Mouse (Mus musculus) CH12.LX (cell line): ENCODE results near the gene Hps6. TPM values are rescaled to one million over a fixed set of nuclear protein-coding genes. Genes with fewer than 3 reads are reported as not detected.

Experiments used
- DNase-seq: peaks from one replicate; pipeline ENCODE4 v3.0.0-alpha.2; 2013; ENCODE audit errors: extremely low read depth
- H3K27ac ChIP-seq: 2 replicates; pipeline ENCODE4 v1.5.1; 2012; ENCODE audit warnings: low read depth, mild to moderate bottlenecking, control low read depth, moderate library complexity; ENCODE audit not compliant: insufficient read depth
- H3K27me3 ChIP-seq: replicated peaks from 2 replicates; pipeline ENCODE3; 2012; ENCODE audit warnings: inconsistent platforms
- H3K36me3 ChIP-seq, 2 experiments: replicated peaks in 1 of 2; 2 replicates each; pipeline versions ENCODE3 to v1.6.1; 2012; ENCODE audit warnings: inconsistent platforms in 1 of 2, low read length in 1 of 2, mild to moderate bottlenecking in 1 of 2, mixed read lengths in 1 of 2, moderate library complexity in 1 of 2; ENCODE audit not compliant: control insufficient read depth in 1 of 2, insufficient read depth in 1 of 2
- H3K4me1 ChIP-seq, 2 experiments: 2 replicates each; pipeline ENCODE4 v1.6.1; 2012; ENCODE audit warnings: inconsistent platforms in 1 of 2, moderate library complexity in 1 of 2; ENCODE audit not compliant: insufficient read depth in 2 of 2, control insufficient read depth in 1 of 2
- H3K4me2 ChIP-seq: 2 replicates; pipeline ENCODE4 v1.6.1; 2012; ENCODE audit warnings: low read depth, mild to moderate bottlenecking, control low read depth; ENCODE audit not compliant: poor library complexity, insufficient read depth, severe bottlenecking
- H3K4me3 ChIP-seq, 3 experiments: fragments of 150-350 bp in 1 of 3; sonication (generic) in 1 of 3; replicated peaks in 1 of 3; 2 replicates each; pipeline versions ENCODE3 to v1.5.1; 2011 to 2012; ENCODE audit warnings: low read depth in 2 of 3, low read length in 2 of 3, mild to moderate bottlenecking in 2 of 3, moderate library complexity in 2 of 3, control low read depth in 1 of 3, improper control_type of control experiment in 1 of 3, inconsistent platforms in 1 of 3, mixed read lengths in 1 of 3; ENCODE audit not compliant: poor library complexity in 1 of 3
- H3K79me2 ChIP-seq: replicated peaks from 2 replicates; pipeline ENCODE4 v1.6.1; 2012; ENCODE audit warnings: mild to moderate bottlenecking, moderate library complexity; ENCODE audit not compliant: control insufficient read depth, poor library complexity, insufficient read depth, severe bottlenecking; ENCODE audit errors: extremely low read depth
- H3K9ac ChIP-seq: 2 replicates; pipeline ENCODE4 v1.6.1; 2012; ENCODE audit warnings: low read depth, mild to moderate bottlenecking, control low read depth, moderate library complexity; ENCODE audit not compliant: insufficient read depth
- H3K9me3 ChIP-seq: replicated peaks from 2 replicates; pipeline ENCODE3; 2012; ENCODE audit warnings: low read length, inconsistent platforms, mixed read lengths
- BHLHE40 ChIP-seq: IDR thresholded peaks from 2 replicates; pipeline ENCODE4 v1.6.1; 2011; ENCODE audit warnings: mild to moderate bottlenecking, low read depth, low read length, improper control_type of control experiment
- CTCF ChIP-seq, 2 experiments: IDR thresholded peaks in 1 of 2; conservative IDR thresholded peaks in 1 of 2; 2 replicates each; pipeline ENCODE4 v1.5.1; 2011 to 2012; ENCODE audit warnings: low read depth in 2 of 2, low read length in 2 of 2, improper control_type of control experiment in 1 of 2, inconsistent platforms in 1 of 2, mild to moderate bottlenecking in 1 of 2, moderate library complexity in 1 of 2
- E2F4 ChIP-seq: IDR thresholded peaks from 2 replicates; pipeline ENCODE4 v1.6.1; 2011; ENCODE audit warnings: low read depth, low read length, improper control_type of control experiment; ENCODE audit not compliant: insufficient replicate concordance
- ELF1 ChIP-seq: IDR thresholded peaks from 2 replicates; pipeline ENCODE4 v1.6.1; 2014; ENCODE audit warnings: low read depth, mild to moderate bottlenecking, inconsistent platforms, low read length, improper control_type of control experiment
- EP300 ChIP-seq: IDR thresholded peaks from 2 replicates; pipeline ENCODE4 v1.6.1; 2011; ENCODE audit warnings: low read length, improper control_type of control experiment
- ETS1 ChIP-seq: conservative IDR thresholded peaks from 2 replicates; pipeline ENCODE4 v1.6.1; 2012; ENCODE audit warnings: low read depth, mild to moderate bottlenecking, inconsistent platforms, low read length, improper control_type of control experiment, moderate library complexity
- GABPA ChIP-seq: IDR thresholded peaks from 2 replicates; pipeline ENCODE4 v1.6.1; 2012; ENCODE audit warnings: low read depth, low read length, improper control_type of control experiment, inconsistent platforms; ENCODE audit not compliant: insufficient replicate concordance
- HCFC1 ChIP-seq: IDR thresholded peaks from 2 replicates; pipeline ENCODE4 v1.6.1; 2012; ENCODE audit warnings: low read depth, mild to moderate bottlenecking, inconsistent platforms, low read length, improper control_type of control experiment
- IRF4 ChIP-seq: IDR thresholded peaks from 2 replicates; pipeline ENCODE4 v1.6.1; 2014; ENCODE audit warnings: low read depth, mild to moderate bottlenecking, inconsistent platforms, low read length, improper control_type of control experiment
- JUN ChIP-seq: IDR thresholded peaks from 2 replicates; pipeline ENCODE4 v1.6.1; 2011; ENCODE audit warnings: low read depth, mild to moderate bottlenecking, low read length, improper control_type of control experiment, moderate library complexity; ENCODE audit not compliant: insufficient read depth
- MAFK ChIP-seq: IDR thresholded peaks from 2 replicates; pipeline ENCODE4 v1.6.1; 2011; ENCODE audit warnings: low read length, improper control_type of control experiment; ENCODE audit not compliant: insufficient replicate concordance
- MAX ChIP-seq: IDR thresholded peaks from 2 replicates; pipeline ENCODE4 v1.6.1; 2011; ENCODE audit warnings: low read length, improper control_type of control experiment
- MAZ ChIP-seq: IDR thresholded peaks from 2 replicates; pipeline ENCODE4 v1.6.1; 2012; ENCODE audit warnings: low read depth, mild to moderate bottlenecking, inconsistent platforms, low read length, improper control_type of control experiment, moderate library complexity
- MEF2A ChIP-seq: IDR thresholded peaks from 2 replicates; pipeline ENCODE4 v1.6.1; 2014; ENCODE audit warnings: low read depth, mild to moderate bottlenecking, inconsistent platforms, low read length, improper control_type of control experiment, borderline replicate concordance
- MXI1 ChIP-seq: IDR thresholded peaks from 2 replicates; pipeline ENCODE4 v1.6.1; 2011; ENCODE audit warnings: mild to moderate bottlenecking, low read depth, low read length, improper control_type of control experiment
- MYC ChIP-seq: IDR thresholded peaks from 2 replicates; pipeline ENCODE4 v1.6.1; 2011; ENCODE audit warnings: low read depth, mild to moderate bottlenecking, improper control_type of control experiment, low read length
- NELFE ChIP-seq: IDR thresholded peaks from 2 replicates; pipeline ENCODE4 v1.6.1; 2011; ENCODE audit warnings: low read depth, low read length, improper control_type of control experiment
- NRF1 ChIP-seq: IDR thresholded peaks from 2 replicates; pipeline ENCODE4 v1.6.1; 2014; ENCODE audit warnings: low read depth, mild to moderate bottlenecking, inconsistent platforms, low read length, improper control_type of control experiment, moderate library complexity
- PAX5 ChIP-seq: IDR thresholded peaks from 2 replicates; pipeline ENCODE4 v1.6.1; 2012; ENCODE audit warnings: low read length, inconsistent platforms, mixed read lengths
- POLR2AphosphoS2 ChIP-seq: IDR thresholded peaks from 2 replicates; pipeline ENCODE4 v1.6.1; 2011; ENCODE audit warnings: low read depth, low read length, improper control_type of control experiment
- RCOR1 ChIP-seq: conservative IDR thresholded peaks from 2 replicates; pipeline ENCODE4 v1.6.1; 2012; ENCODE audit warnings: low read depth, mild to moderate bottlenecking, inconsistent platforms, low read length, improper control_type of control experiment
- SIN3A ChIP-seq: IDR thresholded peaks from 2 replicates; pipeline ENCODE4 v1.6.1; 2012; ENCODE audit warnings: low read length, improper control_type of control experiment, inconsistent platforms
- SMC3 ChIP-seq: IDR thresholded peaks from 2 replicates; pipeline ENCODE4 v1.6.1; 2011; ENCODE audit warnings: low read depth, low read length, improper control_type of control experiment
- TBP ChIP-seq: conservative IDR thresholded peaks from 2 replicates; pipeline ENCODE4 v1.6.1; 2011; ENCODE audit warnings: low read depth, low read length, improper control_type of control experiment
- USF1 ChIP-seq: IDR thresholded peaks from 2 replicates; pipeline ENCODE4 v1.6.1; 2014; ENCODE audit warnings: low read depth, mild to moderate bottlenecking, inconsistent platforms, low read length, improper control_type of control experiment
- USF2 ChIP-seq: conservative IDR thresholded peaks from 2 replicates; pipeline ENCODE4 v1.6.1; 2011; ENCODE audit warnings: low read depth, low read length, improper control_type of control experiment
- ZC3H11A ChIP-seq: IDR thresholded peaks from 2 replicates; pipeline ENCODE4 v1.6.1; 2012; ENCODE audit warnings: low read depth, mild to moderate bottlenecking, inconsistent platforms, low read length, improper control_type of control experiment
- ZKSCAN1 ChIP-seq: IDR thresholded peaks from 2 replicates; pipeline ENCODE4 v1.6.1; 2012; ENCODE audit warnings: low read depth, inconsistent platforms, low read length, improper control_type of control experiment, borderline replicate concordance
- ZMIZ1 ChIP-seq: IDR thresholded peaks from 2 replicates; pipeline ENCODE4 v1.6.1; 2012; ENCODE audit warnings: low read depth, mild to moderate bottlenecking, inconsistent platforms, low read length, improper control_type of control experiment
- ZNF384 ChIP-seq: IDR thresholded peaks from 2 replicates; pipeline ENCODE4 v1.6.1; 2012; ENCODE audit warnings: low read depth, low read length, improper control_type of control experiment, inconsistent platforms
- dilution Hi-C: fragments of 300-500 bp; cut with MboI; formaldehyde crosslinking; loops from 2 replicates; pipeline ENCODE4 v1.14.3; 2020; ENCODE audit warnings: low sequenced_read_pairs; ENCODE audit not compliant: extremely low pct_unique_long_range_greater_than_20kb, extremely low pct_ligation_motif_present
- in situ Hi-C: fragments of 300-500 bp; cut with MboI; formaldehyde crosslinking; loops from 3 replicates; pipeline ENCODE4 v1.14.3; 2019; ENCODE audit warnings: low sequenced_read_pairs, low pct_ligation_motif_present, low pct_unique_long_range_greater_than_20kb, mixed read lengths
- polyA plus RNA-seq: library from polyadenylated mRNA; unstranded; fragments of >175 nt; gene quantifications from 2 replicates; pipeline ENCODE4 v1.2.1, GENCODE M21; 2012; ENCODE audit warnings: low read depth; ENCODE audit not compliant: insufficient read length
- total RNA-seq, 2 experiments: library from RNA; depleted of rRNA; stranded (reverse); fragments of 300-350 nt in 1 of 2; fragments of >200 nt in 1 of 2; gene quantifications; 2 replicates each; pipeline ENCODE4 v1.2.3; 2012 to 2014

The Hps6 gene
- total and polyA plus RNA-seq, 3 experiments: 5.8 to 10.6 (median 6.7) TPM

DNA sequence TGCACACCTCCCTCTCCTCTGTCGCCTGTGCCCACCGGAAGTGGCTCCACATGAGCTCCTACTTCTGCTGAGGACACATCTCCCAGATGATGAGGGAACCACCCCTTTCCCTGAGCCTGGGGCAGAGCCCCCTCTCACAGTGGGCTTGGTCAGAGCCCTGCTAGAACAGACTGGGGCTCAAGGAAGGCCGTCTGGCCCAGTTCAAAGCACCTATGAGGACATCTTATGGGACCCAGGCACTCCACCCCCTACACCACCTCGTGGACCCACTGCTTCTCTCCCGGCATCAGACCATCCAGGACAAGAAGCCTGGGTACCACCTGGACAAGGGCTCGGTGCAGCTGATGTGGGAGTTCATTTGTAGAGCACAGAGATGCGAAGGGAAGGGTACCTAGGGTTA, 2.4 kb downstream of the Hps6 start:
- peaks cover 0 to 31% of the 10 kb centered on the region in 2 experiments for H3K36me3 ChIP-seq
- H3K4me2 ChIP-seq: no peak overlapping the region
- H3K27me3 ChIP-seq: no peaks in the 10 kb centered on the region
- no peak for DNase-seq
- peaks cover 25 to 42% of the 10 kb centered on the region in 2 experiments for H3K4me1 ChIP-seq
- TF ChIP-seq SIN3A: no peak
- no peak for TF ChIP-seq BHLHE40
- no peak for TF ChIP-seq ZKSCAN1
- no peak for TF ChIP-seq EP300
- TF ChIP-seq MAFK: no peak
- no peak for TF ChIP-seq TBP
- TF ChIP-seq NELFE: no peak
- TF ChIP-seq POLR2AphosphoS2: no peak
- TF ChIP-seq ETS1: no peak
- no peak for TF ChIP-seq USF1
- no peak for TF ChIP-seq ELF1
- TF ChIP-seq RCOR1: no peak
- TF ChIP-seq E2F4: no peak
- TF ChIP-seq MYC: no peak
- TF ChIP-seq ZC3H11A: no peak
- TF ChIP-seq ZMIZ1: no peak
- TF ChIP-seq PAX5: no peak
- TF ChIP-seq HCFC1: no peak
- no peak for TF ChIP-seq USF2
- no peak for TF ChIP-seq MAZ
- in situ Hi-C loops: loop anchor here (5.0 to 25.0 kb wide), 2 partner anchors 188 to 443 kb away; partner anchors contain the start of genes Gm17018, Kcnip2 and Poll
- H3K79me2 ChIP-seq: peaks cover 19% of the 10 kb centered on the region
- H3K9me3 ChIP-seq: no peaks in the 10 kb centered on the region
- dilution Hi-C loops: no loop called here
- H3K4me3 ChIP-seq: no peak overlapping the region
- H3K27ac ChIP-seq: no peak overlapping the region
- no peak overlapping the region for H3K9ac ChIP-seq

DNA sequence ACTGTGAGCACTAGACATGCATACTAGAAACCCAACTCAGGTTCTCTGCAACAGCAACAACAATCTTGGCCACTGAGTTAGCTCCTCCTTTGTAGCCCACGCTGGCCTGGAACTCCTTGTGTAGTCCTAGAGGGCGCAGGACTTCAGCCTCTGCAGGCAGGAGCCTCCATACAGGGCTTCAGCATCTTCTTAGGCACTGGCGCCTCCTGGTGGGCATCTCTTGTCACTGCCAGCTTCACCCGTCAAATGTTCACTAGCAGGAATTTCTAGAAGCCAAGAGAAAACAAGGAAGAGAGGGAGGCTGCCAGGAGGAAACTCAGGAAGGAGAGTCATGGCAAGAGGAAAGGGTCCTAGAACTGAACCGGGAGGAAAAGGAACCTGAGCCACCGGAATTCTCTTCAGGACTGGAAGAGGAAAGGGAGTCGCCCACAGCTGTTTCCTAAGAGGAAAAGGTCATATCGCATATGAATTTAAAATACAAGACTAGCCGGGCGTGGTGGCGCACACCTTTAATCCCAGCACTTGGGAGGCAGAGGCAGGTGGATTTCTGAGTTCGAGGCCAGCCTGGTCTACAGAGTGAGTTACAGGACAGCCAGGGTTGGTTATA, 11.4 kb downstream of the Hps6 start:
- dilution Hi-C loops: no loop called here
- peak; percentile 88 for DNase-seq
- H3K4me2 ChIP-seq: peak overlapping the region; percentile 58; the same call in 1 of the 2 replicates
- no peaks in the 10 kb centered on the region for H3K36me3 ChIP-seq
- H3K79me2 ChIP-seq: no peaks in the 10 kb centered on the region
- no peak overlapping the region for H3K4me3 ChIP-seq
- H3K4me1 ChIP-seq: no peaks in the 10 kb centered on the region
- no peak overlapping the region for H3K27ac ChIP-seq
- H3K9ac ChIP-seq: no peak overlapping the region; the same call in 1 of the 2 replicates
- in situ Hi-C loops: loop anchor here (25.0 kb wide), 1 partner anchor 452 kb away; the partner anchor contains the start of genes Gm17018 and Poll
- H3K27me3 ChIP-seq: no peaks in the 10 kb centered on the region
- no peaks in the 10 kb centered on the region for H3K9me3 ChIP-seq
- TF ChIP-seq CTCF (conservative IDR thresholded peaks at IDR 0.05 in 1 of 2, IDR thresholded peaks at IDR 0.05 in 1 of 2; ENCODE audit: low read depth in 2 of 2, low read length in 2 of 2) (peak; percentile 86 to 100), SMC3 (peak; percentile 99), ELF1 (0 out of 2 replicates have a peak, but pooled peaks have one; percentile 21), MAZ (no peak), MXI1 (no peak), MYC (peak; percentile 27; the same call in 1 of the 2 replicates), GABPA (no peak), EP300 (no peak), JUN (no peak), IRF4 (peak; percentile 44), PAX5 (no peak), ZNF384 (peak; percentile 28; the same call in 1 of the 2 replicates), POLR2AphosphoS2 (no peak), MEF2A (no peak), RCOR1 (no peak), USF1 (no peak), SIN3A (no peak), E2F4 (no peak), NRF1 (no peak), MAX (no peak), TBP (no peak), ZKSCAN1 (no peak)
